Mouse (Mus musculus): Measurements from ENCODE around the gene Tprkb.

DNA sequence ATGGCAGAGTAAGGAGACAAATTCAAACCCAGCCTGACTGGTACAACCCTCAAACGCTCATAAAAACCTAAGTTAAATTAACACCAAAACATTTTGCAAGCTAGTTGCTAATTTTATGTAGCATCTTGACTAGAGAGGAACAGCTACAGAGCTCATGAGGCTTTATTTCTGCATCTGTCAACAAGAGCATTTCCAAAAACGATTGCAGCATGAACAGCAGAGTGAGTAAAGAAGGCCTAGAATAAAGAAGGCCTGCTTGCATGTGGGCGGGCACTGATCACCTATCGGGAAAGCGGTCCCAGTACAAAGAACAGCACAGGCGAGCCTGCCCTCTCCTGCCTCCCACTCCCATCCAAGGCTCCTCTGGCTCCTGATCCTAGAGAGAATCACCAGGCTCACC is 36.9 kb downstream of the Tprkb start:
- TF ChIP-seq POLR2A (IDR thresholded peaks at IDR 0.05; ENCODE audit: low read depth, low read length): no peak
- no peak for TF ChIP-seq CTCF (IDR thresholded peaks at IDR 0.05; ENCODE audit: extremely low read depth, insufficient read length, insufficient replicate concordance, low read depth, low read length)

All from small intestine, adult 2 months (tissue).